Comparison of ENCODE assay signal across 10 mouse cellular contexts in the genomic region with DNA sequence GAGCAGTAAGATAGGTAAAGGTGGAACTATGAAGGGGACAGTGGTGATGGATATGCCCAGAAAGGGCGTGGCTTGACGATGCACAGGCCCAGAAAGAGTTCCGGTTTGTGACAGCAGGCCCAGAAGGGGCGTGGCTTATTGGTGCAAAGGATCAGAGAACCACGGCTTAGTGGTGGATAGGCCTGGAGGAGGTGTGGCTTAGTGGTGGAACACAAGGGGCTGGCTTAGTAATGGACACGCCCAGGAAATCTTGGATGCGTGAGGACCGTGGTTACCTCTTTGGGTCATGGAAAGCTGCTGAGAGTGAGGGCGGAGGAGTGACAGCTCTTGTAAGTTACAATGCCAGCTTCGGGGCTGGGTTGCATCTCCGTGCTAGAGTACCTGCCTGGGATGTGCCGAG. TPM values are rescaled to one million over a fixed set of nuclear protein-coding genes. Genes with fewer than 3 reads are reported as not detected.
A peak's percentile ranks its signal among the peaks of the same experiment; 100 is the strongest.
DNase-seq lines count a peak whose midpoint lies in the region; ATAC-seq lines count a peak whose summit lies in the region.
"Had no signal": no experiment of that assay in that cellular context is flagged by ENCODE, and none has a peak within 500 bp of the region (broad histone marks: within the 10 kb centered on the region; RNA-seq: fewer than 3 reads in every experiment).

No protein-coding gene starts in this region.

- H3K36me3 ChIP-seq in hindbrain, embryonic 13.5 days, result no peaks in the 10 kb centered on the region
- H3K36me3 ChIP-seq in hindbrain, embryonic 10.5 days, result no peaks in the 10 kb centered on the region
- H3K36me3 ChIP-seq in intestine, embryonic 15.5 days, result no peaks in the 10 kb centered on the region

- no peak overlapping the region for H3K27ac ChIP-seq in hindbrain, embryonic 13.5 days
- H3K27ac ChIP-seq in hindbrain, embryonic 10.5 days, result no peak overlapping the region
- no peak overlapping the region for H3K27ac ChIP-seq in intestine, embryonic 15.5 days

- WGBS in hindbrain, embryonic 13.5 days, result 41% methylated on average over 12 of the region's 12 CpGs
- WGBS in hindbrain, embryonic 10.5 days, result 43% methylated on average over 12 of the region's 12 CpGs
- WGBS in intestine, embryonic 15.5 days, result 32% methylated on average over 12 of the region's 12 CpGs

- 0 out of 2 replicates have a peak, but pooled peaks have one; percentile 40 for ATAC-seq in hindbrain, embryonic 13.5 days (ENCODE audit: low FRiP score)
- peak; percentile 72 for ATAC-seq in intestine, embryonic 15.5 days

- H3K9me3 ChIP-seq in hindbrain, embryonic 13.5 days, result no peaks in the 10 kb centered on the region
- H3K9me3 ChIP-seq in hindbrain, embryonic 10.5 days, result no peaks in the 10 kb centered on the region
- H3K9me3 ChIP-seq in intestine, embryonic 15.5 days, result no peaks in the 10 kb centered on the region

- H3K4me3 ChIP-seq in hindbrain, embryonic 13.5 days, result no peak overlapping the region
- no peak overlapping the region for H3K4me3 ChIP-seq in hindbrain, embryonic 10.5 days
- H3K4me3 ChIP-seq in intestine, embryonic 15.5 days (replicated peaks), result no peak overlapping the region

- no peak for DNase-seq in hindbrain, embryonic 10.5 days (ENCODE audit: low spot score)
- DNase-seq in 416B (ENCODE audit: low read depth) (peak; percentile 37), WW6 (ENCODE audit: low read depth, low spot score) (peak; percentile 94)
- no peak for DNase-seq in left cerebral cortex, adult 8-10 months (ENCODE audit: low spot score in 2 of 2)
- DNase-seq in kidney, adult 11 months, result no peak
- no peak for DNase-seq in right cerebral cortex, postnatal 14 days
- DNase-seq: cerebellum, adult 9-11 months; gastrocnemius, postnatal 25 days had no signal

- H3K4me2 ChIP-seq in hindbrain, embryonic 13.5 days, result no peak overlapping the region
- peak overlapping the region; percentile 1 for H3K4me2 ChIP-seq in intestine, embryonic 15.5 days (replicated peaks)

- H3K4me1 ChIP-seq in hindbrain, embryonic 13.5 days (replicated peaks), result peaks cover 37% of the 10 kb centered on the region
- peaks cover 40% of the 10 kb centered on the region for H3K4me1 ChIP-seq in hindbrain, embryonic 10.5 days (replicated peaks)
- 0 out of 2 replicates have a peak, but pooled peaks cover 5% of the 10 kb centered on the region for H3K4me1 ChIP-seq in intestine, embryonic 15.5 days (replicated peaks)

- H3K9ac ChIP-seq in hindbrain, embryonic 13.5 days, result no peak overlapping the region
- no peak overlapping the region for H3K9ac ChIP-seq in intestine, embryonic 15.5 days

- peaks cover 22% of the 10 kb centered on the region for H3K27me3 ChIP-seq in hindbrain, embryonic 13.5 days
- H3K27me3 ChIP-seq in hindbrain, embryonic 10.5 days (ENCODE audit: insufficient read depth, poor library complexity, severe bottlenecking), result peaks cover 27% of the 10 kb centered on the region
- no peaks in the 10 kb centered on the region for H3K27me3 ChIP-seq in intestine, embryonic 15.5 days (replicated peaks)

RNA-seq across cellular contexts. Expression of a gene that starts 58.2 kb away (rescaled TPM):
- not detected in 2 replicates for polyA plus RNA-seq in hindbrain, embryonic 13.5 days (2015; fragmentation: Nextera tagmentation; extraction: Ambion mirVana)
- polyA plus RNA-seq in hindbrain, embryonic 10.5 days (2016; fragmentation: Nextera tagmentation; extraction: Ambion mirVana), result not detected in 2 replicates
- polyA plus RNA-seq in intestine, embryonic 15.5 days (2015; fragmentation: Nextera tagmentation; extraction: Ambion mirVana), result not detected in 2 replicates
- total RNA-seq in left cerebral cortex, adult 8-10 months (2022), result under 1 TPM in 3 of 4 experiments, not detected in 1; 0.14 to 0.26 (median 0.16) TPM
- total RNA-seq: gastrocnemius, postnatal 25 days had no signal

Comparison
In these comparisons a context has a peak if more than half of its experiments do, and no peak if none do; other contexts are left out.
1. DNase-seq: peak in 416B (single experiment) and WW6 (single experiment); none in hindbrain, embryonic 10.5 days (single experiment), left cerebral cortex, adult 8-10 months (0 of 2), kidney, adult 11 months (single experiment) and right cerebral cortex, postnatal 14 days (single experiment).